Mouse (Mus musculus) testis, postnatal 10 days (tissue): ENCODE measurements at regions not wholly inside any gene's neighbourhood (a gene's known extent, or its start where the extent isn't known, plus 50 kb on each side); places are given as distances from the start of the nearest gene placed in this dataset.

Source experiments
- DNase-seq: peaks from one replicate; pipeline ENCODE4 v3.0.0; 2021; ENCODE audit warnings: low spot score

DNA sequence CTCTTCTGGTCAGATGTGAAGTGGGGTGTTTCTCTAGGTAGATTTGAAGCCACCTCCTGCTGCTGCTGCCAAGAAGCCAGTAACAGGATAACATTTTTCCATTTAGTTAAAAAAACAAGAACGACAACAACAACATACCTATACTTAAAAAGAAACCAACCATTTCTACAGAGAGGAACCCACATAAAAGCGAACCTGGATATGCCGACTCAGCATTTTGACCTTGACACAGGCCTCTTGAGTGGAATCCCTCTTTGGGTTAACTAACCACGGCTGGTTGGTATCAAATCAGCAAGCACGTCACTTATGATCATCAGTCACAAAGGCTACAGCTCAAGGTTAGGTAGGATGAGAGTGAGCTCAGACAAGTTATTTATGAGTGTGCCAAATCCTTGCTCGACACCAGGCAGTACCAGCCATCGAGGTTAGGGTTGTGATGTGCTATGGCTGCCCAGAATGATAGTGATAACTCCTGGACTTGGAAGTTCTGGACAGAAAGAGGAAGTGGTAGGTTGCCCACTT is 269.7 kb downstream of the Cbln1 start:
- no peak for DNase-seq

DNA sequence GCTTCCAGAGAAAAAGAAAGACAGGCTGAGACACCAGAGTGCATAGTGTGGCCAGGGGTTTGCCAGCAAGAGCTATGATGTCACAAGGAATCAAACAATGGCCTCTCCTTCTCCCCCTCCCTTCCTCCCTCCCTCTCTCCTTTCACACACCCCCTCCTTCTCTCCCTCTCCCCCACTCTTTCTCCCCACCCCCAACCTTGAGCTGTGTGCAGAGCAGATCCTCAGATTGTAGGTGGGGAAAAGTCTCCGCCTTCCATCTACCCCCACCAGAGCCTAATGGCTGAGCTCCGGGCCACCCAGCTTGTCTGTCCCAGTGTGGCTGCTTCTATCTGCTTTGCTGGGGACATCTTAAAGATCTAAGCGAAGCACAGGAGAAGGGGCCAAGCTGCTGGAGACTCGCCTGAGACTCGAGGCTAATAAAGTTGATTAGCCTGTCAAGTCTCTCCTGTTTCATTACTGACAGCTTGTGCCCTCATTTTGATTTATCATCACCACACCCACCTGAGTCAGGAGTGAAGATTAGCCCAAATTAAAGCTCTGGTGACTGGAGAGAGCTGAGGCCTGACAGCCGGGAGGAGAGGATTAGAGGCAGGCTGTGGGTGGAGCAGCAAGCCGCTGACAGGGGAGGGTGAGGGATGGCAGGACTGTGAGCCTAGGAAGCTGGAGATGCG is 272.8 kb downstream of the Cbln1 start:
- no peak for DNase-seq

DNA sequence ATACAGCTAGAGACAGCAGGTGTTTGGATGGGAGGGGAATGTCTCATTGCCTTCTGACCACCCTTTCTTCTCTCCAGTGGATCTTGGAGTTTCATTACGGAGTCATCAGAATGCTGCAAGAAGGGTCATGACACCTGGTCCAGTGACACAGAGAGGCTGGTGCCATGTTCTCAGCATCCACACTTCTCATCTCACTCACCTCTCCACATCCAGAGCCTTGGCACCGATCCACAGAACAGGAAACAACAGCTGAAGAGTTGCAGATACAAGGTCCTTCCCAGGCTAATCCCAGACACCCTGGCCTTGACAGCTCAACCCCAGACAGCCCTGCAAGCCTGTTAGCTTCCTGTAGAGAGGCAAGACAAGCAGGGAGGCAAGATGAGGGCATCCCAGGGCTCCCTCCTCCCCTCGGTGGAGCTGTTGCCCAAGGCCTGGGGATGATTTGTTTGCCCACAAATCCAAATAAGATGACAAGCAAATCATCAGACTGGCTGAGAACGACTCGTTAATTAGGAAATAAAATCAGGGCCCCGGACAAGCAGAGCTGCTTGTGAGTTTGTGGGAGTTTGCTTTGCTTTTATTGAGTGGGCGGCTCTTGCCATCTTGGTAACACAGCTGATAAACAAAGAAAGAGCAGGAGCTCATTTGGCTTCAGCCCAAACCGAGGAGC is 274.4 kb downstream of the Cbln1 start:
- DNase-seq = peak; percentile 61

DNA sequence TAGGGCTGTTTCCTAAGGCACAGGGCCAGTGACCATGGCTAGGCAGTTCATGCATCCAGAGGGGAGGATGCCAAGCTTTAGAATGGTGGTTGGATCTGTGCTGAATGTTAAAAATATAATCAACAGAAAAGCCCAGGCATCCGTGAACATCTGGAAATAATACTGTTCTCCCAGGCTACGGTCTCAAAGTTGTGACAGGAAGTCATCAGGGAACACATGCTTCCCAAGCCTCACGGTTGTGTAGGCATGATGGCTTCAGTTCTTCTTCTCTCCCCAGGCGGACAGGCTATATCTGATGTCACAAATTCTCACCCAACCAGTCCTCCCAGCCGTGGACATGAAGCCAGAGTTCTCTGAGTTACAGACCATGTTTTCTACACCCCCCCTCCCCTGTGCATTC is 275.4 kb downstream of the Cbln1 start:
- no peak for DNase-seq

DNA sequence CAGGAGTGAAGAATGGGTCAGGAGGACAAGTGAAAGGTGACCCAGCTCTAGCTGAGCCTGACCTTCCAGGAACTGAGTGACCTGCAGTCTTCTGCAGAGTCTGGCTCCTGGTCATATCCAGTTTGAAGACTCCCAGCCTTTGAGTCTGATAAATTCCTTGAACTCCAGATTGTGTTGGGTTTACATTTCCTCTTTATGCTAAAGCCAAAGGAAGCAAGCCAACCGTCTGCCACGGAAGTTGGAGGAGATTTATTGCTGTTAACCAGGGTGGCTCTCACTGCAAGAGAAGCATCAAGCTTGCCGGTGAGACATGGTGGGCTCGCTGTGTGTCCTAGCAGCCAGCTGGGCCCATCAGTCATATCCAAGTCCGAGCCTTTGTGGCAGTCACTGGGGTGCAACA is 276.4 kb downstream of the Cbln1 start:
- DNase-seq = no peak

DNA sequence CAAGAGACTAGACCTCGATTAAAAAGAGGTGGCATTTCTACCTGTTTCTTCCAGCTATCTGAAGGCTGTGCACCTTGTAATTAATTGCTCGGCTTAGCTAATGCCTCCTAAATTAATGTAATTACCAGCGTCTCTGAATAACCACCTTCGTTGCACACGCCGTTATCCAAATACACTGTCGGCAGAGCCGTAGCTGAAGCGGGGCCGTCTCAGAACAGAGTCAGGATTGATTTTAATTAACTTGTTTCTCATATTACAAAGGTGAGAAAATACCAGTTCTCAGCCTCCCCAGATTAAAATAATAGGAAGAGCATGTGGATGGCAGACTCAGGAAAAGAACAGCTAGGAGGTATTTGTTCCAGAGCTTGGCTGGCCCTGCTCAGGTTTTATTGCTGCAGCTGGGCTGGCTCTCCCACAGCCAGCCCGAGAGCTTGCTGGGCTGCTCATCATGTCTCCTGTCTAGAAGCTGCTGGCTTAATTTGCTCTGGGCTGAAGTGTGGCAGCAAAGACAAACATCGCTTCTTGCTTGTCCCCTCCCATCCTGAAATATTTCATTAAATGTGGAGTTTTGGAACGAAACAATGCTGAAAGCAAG is 282.5 kb downstream of the Cbln1 start:
- DNase-seq = no peak

DNA sequence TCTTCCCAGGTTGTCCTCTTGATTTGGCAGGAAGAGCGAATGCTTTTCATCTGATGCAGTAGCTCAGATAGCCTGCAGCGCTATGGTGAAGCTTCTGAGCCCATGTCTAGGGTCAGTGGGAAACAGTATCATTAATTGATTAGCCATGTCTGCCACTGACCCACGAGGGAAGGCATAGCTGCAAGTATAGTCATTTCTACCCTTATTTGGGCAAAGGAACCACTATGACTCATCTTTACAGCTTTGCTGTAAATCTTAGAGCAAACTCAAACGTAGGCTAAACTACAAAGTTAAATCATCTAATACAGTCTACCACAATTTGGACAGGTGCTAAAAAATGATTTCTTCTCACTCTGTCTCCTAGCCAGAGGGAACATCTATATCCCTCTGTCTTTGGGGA is 289.5 kb downstream of the Cbln1 start:
- DNase-seq = no peak

DNA sequence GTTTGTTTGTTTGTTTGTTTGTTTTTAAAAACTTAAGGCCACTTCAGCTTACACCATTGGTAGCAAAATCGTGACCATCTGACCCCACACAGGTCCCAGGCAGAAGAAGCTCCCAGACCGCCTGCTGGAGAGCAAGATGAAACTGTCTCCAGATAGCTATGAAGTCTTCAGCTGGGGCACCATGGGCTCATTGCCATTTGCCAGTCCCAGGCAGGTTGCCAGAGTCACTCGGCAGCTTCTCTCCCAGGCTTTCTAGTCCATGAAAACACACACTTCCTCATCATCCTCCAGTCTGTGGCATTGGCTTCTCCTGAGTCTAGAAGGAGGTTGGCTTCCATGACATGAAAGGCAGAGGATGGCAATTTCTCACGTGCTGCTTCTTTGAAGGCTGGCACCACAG is 293.5 kb upstream of the N4bp1 start:
- no peak for DNase-seq

DNA sequence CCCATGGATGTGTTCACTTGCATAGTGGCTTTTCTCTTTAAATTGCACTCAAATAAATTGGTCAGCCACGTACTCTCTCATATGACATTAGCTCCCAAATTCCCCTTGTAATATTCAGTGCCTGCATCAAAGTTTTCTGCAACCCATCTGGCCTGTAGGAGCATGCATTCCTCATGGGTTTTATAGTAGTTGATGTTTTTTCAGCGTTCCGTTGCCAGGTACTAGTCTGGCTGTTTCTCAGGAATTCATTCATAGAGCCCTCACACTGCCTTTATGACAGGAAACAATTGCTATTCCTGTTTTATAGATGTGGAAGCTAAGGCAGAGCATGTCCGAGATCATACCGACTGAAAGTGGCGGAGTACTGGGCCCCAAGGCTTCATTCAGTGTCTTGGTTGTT is 292.6 kb upstream of the N4bp1 start:
- no peak for DNase-seq

DNA sequence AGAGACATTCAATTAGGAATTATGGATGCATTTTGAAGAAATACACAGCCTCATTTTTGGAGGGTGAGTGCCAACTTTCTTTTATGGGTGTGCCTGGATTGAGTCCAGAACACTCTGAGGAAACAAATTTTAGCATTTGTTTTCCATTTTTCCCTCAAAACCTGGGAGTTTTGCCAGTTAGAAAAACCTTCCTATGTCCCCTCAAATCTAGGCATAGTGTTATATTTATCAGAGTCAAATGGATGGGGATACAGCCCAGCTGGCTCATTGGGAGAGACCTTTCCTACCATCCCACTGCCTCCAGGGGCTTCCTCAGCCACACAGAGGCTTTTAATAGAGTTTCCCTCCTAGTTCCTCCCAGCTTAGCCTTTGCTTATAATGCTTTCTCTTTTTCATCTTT is 290.0 kb upstream of the N4bp1 start:
- DNase-seq = no peak

DNA sequence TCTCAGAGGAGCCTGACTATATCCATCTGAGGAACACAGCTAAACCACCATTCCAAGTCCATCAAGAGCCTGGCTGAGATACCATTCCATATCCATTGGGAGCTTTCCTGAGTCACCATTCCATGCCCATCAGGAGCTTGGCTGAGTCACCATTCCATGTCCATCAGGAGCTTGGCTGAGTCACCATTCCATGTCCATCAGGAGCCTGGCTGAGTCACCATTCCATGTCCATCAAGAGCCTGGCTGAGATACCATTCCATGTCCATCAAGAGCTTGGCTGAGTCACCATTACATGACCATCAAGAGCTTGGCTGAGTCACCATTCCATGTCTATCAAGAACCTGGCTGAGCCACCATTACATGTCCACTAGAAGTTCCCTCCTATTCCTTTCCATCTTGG is 288.7 kb upstream of the N4bp1 start:
- no peak for DNase-seq

DNA sequence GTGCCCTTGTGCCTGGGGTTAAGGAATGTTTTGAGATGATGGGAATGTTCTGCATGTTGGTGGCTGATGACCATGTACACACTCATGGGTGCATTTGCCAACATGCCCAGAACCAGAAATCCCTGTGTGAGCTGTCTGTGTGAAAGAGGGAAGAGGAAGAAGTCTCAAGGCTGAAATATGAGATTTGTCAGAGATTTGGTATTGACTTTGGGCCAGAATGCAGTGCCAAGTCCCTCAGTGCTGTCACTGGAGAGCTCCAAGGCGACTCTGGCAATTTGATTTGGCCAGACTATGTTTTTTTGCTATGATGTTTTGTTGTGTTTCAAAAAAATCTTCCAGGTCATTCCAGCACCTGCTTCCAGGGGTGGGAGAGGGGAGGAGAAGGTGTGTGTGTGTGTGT is 281.7 kb upstream of the N4bp1 start:
- no peak for DNase-seq

DNA sequence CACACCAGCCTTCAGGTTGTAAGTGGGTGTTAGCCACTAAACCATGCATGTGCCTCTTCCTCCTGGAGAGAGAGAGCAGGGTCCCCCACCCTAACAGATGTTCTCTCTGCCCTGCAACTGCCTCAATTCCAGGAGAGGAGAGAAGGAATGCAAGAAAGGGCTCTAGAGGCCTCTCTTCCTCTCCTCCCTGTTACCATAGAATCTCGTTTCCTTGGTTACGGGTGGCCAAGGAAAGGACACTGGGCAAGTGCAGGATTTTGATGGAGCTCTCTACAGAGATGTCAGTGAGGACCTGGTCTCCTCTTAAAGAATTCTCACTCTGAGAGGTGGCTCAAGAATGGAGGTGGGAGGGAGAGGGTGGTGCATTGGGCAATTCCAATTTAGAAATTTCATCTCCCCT is 275.4 kb upstream of the N4bp1 start:
- DNase-seq = no peak

DNA sequence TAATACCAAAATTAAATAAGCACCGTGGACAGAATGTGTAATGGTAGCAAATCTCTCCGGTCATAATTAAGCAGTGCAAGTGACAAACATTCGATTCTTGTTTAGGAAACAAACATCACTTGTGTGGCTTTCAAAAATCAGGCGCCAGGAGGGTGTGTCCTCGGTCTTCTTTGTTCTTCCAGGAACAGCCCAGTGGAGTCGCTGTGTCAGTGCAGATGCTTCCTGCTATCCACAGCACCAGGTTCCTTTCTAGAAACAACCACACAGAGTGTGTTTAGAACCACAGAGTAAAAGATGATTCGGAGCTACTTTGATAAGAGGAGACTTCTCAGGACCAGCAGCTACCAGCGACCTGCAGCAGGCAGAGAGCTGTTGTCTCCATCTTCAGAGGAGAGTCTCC is 273.3 kb upstream of the N4bp1 start:
- no peak for DNase-seq

DNA sequence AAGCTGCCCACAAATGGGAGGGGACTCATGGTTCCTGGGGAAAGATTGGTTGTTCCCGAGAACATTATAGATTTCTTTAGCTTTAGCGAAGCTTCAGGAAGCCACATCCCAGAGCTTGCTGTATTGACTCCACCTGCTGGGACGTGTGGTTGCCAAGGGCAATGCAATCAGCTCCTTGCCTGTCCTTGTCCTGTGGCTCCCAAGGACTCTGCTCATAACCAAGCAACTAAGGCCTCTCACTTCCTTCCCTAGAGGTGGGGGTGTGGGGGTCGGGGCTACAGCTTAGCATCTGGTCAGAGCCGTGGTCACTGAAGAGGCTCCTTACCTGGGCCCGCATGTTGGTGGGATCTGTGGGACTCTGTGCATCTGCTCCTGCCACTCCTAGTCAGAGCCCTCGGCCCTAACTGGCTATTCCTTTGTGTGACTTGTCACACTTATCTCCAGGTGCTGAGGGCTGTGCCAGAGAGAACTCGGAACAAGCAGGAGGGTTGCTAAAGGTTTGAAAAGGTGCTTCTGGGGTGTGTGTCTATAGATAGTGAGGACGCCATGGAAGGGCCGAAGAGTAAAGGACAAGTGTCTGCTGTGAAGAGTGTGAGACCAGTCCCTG is 270.9 kb upstream of the N4bp1 start:
- DNase-seq = no peak

DNA sequence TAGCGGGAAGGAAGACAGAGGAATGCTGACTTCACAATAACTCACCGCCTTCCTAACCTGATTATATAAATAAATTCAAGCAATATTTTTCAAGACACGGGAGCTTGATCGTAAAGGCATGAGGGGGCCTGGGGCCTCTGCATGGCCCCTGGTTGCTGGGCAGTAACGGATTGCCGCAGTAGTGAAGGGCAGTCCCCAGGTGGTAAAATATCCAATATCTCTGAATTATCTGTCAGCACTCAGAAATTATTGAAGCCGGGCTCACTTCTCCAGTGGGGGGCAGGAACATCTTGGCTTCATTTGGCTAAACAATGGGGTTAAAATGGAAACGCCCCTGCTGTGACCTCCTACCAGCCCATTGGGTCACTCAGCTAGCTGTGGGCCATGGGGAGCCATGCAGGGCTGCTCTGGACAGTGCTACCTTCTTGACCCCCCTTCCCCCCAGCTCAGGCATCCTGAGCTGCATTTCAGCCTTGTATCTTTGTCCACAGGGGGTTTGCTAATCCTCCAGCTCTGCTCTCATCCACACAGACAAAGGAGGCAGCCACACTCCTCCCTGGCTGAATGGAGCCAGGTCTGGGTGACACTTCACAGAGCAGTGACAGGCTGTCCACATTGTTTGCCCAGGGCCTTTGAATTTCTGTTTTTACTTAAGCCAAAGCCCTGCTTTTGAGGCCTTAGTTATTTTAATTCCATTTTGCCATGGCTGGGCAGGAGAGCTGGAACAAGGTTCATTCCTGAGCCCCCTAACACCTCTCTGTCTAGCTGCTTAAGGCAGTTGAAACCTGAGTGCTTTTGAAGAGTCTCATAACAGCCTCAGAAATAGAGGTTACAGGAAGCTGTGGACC is 267.2 kb upstream of the N4bp1 start:
- no peak for DNase-seq

DNA sequence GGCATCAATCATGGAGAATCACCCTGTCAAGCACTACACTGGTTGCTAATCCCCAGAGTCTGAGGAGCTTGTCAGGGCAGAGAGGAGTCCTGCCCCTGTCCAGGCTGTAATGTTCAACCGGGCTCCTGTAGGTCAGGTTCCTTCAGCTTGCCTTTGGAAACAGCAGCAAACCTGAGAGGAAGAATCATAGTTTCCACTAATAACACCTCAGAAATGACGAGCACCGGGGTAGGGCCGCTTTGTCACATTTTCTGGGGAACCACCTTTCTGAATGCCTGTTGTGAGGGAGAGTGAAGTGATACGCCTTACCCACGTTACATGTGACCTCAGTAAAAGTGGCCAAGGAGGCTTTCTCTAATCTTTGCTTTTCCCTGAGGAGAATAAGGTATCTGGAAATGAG is 263.8 kb upstream of the N4bp1 start:
- DNase-seq = no peak

DNA sequence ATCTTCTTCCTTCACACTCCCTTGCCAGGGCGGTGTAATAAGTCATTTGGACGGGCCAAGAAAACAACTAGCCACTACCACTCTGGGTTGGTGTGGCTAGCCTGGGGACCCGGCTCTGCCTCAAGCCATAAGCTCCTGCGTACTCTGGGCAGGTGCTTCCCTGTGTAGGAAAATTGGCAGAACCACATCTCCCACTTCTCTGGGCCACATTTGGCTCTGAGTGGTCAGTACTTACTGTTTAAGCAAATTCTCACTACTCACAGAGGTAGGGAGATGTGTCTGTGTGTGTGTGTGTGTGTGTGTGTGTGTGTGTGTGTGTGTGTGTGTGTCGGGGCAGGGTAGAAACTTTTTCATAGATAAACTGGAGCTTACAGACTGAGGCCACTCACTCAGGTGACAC is 262.6 kb upstream of the N4bp1 start:
- DNase-seq = no peak

DNA sequence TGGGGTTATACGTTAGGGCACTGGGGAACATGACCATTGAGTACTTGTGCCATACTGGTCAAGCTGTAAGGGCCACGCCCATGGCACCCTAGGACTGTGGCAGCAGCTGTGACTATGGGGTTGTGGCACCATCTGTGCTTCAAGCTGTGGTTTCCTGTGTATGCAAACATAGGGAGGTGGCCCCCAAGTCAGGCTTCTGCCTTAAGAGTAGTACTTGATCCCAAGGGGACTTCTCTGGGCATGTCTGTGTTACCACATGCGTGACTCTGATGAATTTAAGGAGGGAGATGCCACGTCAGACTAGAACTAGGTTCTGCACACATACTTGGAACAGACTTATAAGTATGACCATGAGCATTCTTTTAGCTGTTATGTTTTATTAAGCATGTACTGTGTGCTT is 252.4 kb upstream of the N4bp1 start:
- no peak for DNase-seq

DNA sequence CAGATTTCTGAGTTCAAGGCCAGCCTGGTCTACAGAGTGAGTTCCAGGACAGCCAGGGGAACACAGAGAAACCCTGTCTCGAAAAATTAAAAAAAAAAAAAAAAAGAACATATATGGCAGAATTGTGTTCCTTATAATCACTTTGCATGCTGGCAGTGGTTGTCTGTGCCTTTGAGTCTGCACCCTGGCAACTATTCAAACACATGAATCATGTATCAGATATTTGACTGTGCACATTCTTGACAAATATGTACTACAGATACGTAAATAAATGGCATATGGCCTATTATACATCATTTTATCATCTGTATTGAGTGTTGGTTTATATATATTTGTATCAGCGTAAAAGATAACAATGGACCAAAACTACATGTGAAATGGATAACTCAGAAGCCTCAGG is 246.7 kb upstream of the N4bp1 start:
- DNase-seq = no peak

DNA sequence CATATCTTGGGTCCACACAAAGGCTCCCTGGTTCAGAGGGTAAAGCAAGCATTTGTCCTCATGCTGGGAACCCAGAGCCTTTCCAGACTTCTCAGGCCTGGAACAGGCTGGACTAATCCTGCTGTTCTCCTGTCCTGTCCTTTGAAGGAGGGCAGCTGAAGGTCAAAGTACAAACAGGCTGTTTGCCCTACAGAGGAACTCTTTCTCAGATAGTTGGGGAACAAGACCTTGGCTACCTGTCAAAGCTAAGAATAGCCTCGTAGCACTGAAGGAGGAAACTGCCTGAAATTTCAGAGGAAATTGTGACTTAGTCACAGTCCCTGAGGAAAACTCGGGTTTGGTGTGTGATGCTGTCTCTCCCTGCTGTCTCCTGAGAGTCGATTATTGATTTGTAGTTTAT is 245.6 kb upstream of the N4bp1 start:
- DNase-seq = no peak

DNA sequence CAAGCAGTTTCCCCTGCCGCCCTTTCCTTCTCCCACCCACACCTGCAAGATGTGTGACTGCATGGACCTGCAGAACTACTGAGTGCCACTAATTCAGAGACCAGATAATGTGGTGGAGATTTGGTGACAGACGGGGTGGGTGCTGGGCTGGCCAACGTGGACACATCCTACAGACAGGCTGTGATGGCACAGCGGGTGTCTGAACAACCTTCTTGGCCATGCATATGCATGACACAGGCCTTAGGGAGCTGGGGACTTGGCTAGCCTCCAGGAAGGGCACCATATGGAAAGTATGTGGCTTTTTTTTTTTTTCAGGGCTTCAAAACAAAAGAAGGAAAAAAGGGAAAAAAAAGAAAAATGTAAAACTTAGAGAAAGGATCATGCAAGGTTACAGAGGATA is 243.5 kb upstream of the N4bp1 start:
- DNase-seq = no peak
